ENCODE assay signal across 18 mouse cellular contexts in genomic region chr6:99302662-99303435, GRCm38 (mm10).
DNase-seq lines count a peak whose midpoint lies in the region; ATAC-seq and TF ChIP-seq lines count a peak whose summit lies in the region.
"Had no signal": no experiment of that assay in that cellular context is flagged by ENCODE, and none has a peak within 500 bp of the region (broad histone marks: within the 10 kb centered on the region; RNA-seq: fewer than 3 reads in every experiment).

No protein-coding gene starts in this region.

- no peaks in the 10 kb centered on the region for H3K9me3 ChIP-seq in lung, postnatal 0 days (ENCODE audit: low read length)
- no peaks in the 10 kb centered on the region for H3K9me3 ChIP-seq in MEL (replicated peaks; ENCODE audit: insufficient read depth, low read length)
- H3K9me3 ChIP-seq: forebrain, embryonic 15.5 days; heart, embryonic 12.5 days; hindbrain, embryonic 10.5 days; liver, embryonic 13.5 days; midbrain, embryonic 13.5 days had no signal

- H3K4me1 ChIP-seq in lung, postnatal 0 days (ENCODE audit: insufficient read depth, low read depth, low read length) = no peaks in the 10 kb centered on the region
- peaks cover 0 to 4% of the 10 kb centered on the region in 2 experiments; a peak in 3 of 4 replicates for H3K4me1 ChIP-seq in MEL (ENCODE audit: control insufficient read depth in 1 of 2, insufficient read depth in 2 of 2, low read length in 2 of 2)
- H3K4me1 ChIP-seq: forebrain, embryonic 15.5 days; liver, embryonic 13.5 days; midbrain, embryonic 13.5 days had no signal

- H3K79me2 ChIP-seq in MEL (ENCODE audit: control insufficient read depth, insufficient read depth, low read length, poor library complexity) = no peaks in the 10 kb centered on the region

- 62% methylated on average over 6 of the region's 6 CpGs for WGBS in lung, postnatal 0 days

- TF ChIP-seq POLR2A in MEL (IDR thresholded peaks at IDR 0.05; ENCODE audit: control insufficient read depth in 1 of 2, insufficient read depth in 1 of 2, low read depth in 1 of 2, low read length in 2 of 2, poor library complexity in 1 of 2) = no peak

- TF ChIP-seq CTCF in lung, postnatal 0 days (IDR thresholded peaks at IDR 0.05) = no peak
- TF ChIP-seq CTCF in MEL (IDR thresholded peaks at IDR 0.05 in 2 of 3, conservative IDR thresholded peaks at IDR 0.05 in 1 of 3; ENCODE audit: control insufficient read depth in 1 of 3, insufficient read depth in 1 of 3, low read depth in 2 of 3, low read length in 3 of 3, poor library complexity in 1 of 3, severe bottlenecking in 1 of 3) = no peak
- no peak for TF ChIP-seq CTCF in gastrocnemius, adult 2 months (IDR thresholded peaks at IDR 0.05)

- intact Hi-C loops in gastrocnemius, adult 2 months (cut with DNase I) = no loop called here

- no peak overlapping the region for H3K27ac ChIP-seq in lung, postnatal 0 days (ENCODE audit: low read length)
- H3K27ac ChIP-seq in MEL (ENCODE audit: control insufficient read depth, low read depth, low read length) = no peak overlapping the region
- H3K27ac ChIP-seq in gastrocnemius, adult 2 months = no peak overlapping the region
- H3K27ac ChIP-seq: forebrain, embryonic 15.5 days; hindbrain, embryonic 10.5 days; kidney, postnatal 0 days; liver, embryonic 13.5 days; midbrain, embryonic 13.5 days had no signal

- TF ChIP-seq EP300 in lung, postnatal 0 days (IDR thresholded peaks at IDR 0.05) = no peak
- no peak for TF ChIP-seq EP300 in MEL (IDR thresholded peaks at IDR 0.05; ENCODE audit: low read depth in 1 of 2, low read length in 2 of 2)

- H3K36me3 ChIP-seq in lung, postnatal 0 days (ENCODE audit: insufficient read depth, low read length) = no peaks in the 10 kb centered on the region
- no peaks in the 10 kb centered on the region for H3K36me3 ChIP-seq in MEL (ENCODE audit: control insufficient read depth in 1 of 2, insufficient read depth in 2 of 2, low read length in 2 of 2)
- H3K36me3 ChIP-seq: forebrain, embryonic 15.5 days; heart, embryonic 12.5 days; hindbrain, embryonic 10.5 days; liver, embryonic 13.5 days; midbrain, embryonic 13.5 days had no signal

- no peak; the same call in 1 of the 2 replicates for ATAC-seq in lung, postnatal 0 days
- ATAC-seq in inflammation-experienced regulatory T-cells, adult 6 months = peak; percentile 60
- ATAC-seq: forebrain, embryonic 15.5 days; midbrain, embryonic 13.5 days had no signal

- no peak overlapping the region for H3K4me3 ChIP-seq in lung, postnatal 0 days (ENCODE audit: low read depth, low read length)
- no peak overlapping the region for H3K4me3 ChIP-seq in MEL (ENCODE audit: control insufficient read depth in 1 of 2, insufficient read depth in 1 of 2, low read depth in 2 of 2, low read length in 2 of 2)
- no peak overlapping the region for H3K4me3 ChIP-seq in gastrocnemius, adult 2 months
- H3K4me3 ChIP-seq: erythroblast, embryonic 14.5 days; forebrain, embryonic 15.5 days; heart, embryonic 12.5 days; hindbrain, embryonic 10.5 days; liver, embryonic 13.5 days; midbrain, embryonic 13.5 days had no signal

- H3K27me3 ChIP-seq in lung, postnatal 0 days (replicated peaks; ENCODE audit: insufficient read depth, low read length) = no peaks in the 10 kb centered on the region
- H3K27me3 ChIP-seq in MEL (ENCODE audit: control insufficient read depth in 1 of 2, insufficient read depth in 2 of 2, low read length in 2 of 2) = no peaks in the 10 kb centered on the region
- H3K27me3 ChIP-seq: forebrain, embryonic 15.5 days; heart, embryonic 12.5 days; liver, embryonic 13.5 days; midbrain, embryonic 13.5 days had no signal

- DNase-seq in lung, postnatal 0 days (ENCODE audit: low spot score) = peak; percentile 17
- DNase-seq in lung, postnatal 10 days = no peak
- peak; percentile 36 for DNase-seq in MEL (ENCODE audit: low read depth, low spot score)
- DNase-seq in thymus, postnatal 25 days = peak; percentile 44
- no peak for DNase-seq in urinary bladder, postnatal 14 days (ENCODE audit: low spot score)
- DNase-seq in gastrocnemius, adult 2 months = no peak
- DNase-seq: adrenal gland, adult 2 months; cerebellum, adult 8-10 months; liver, embryonic 13.5 days; lung, postnatal 36 days; right cerebral cortex, adult 18-20 months had no signal

- no peak for TF ChIP-seq RAD21 in MEL (IDR thresholded peaks at IDR 0.05; ENCODE audit: low read depth, low read length)

- H3K9ac ChIP-seq in lung, postnatal 0 days (replicated peaks; ENCODE audit: low read depth) = no peak overlapping the region
- no peak overlapping the region for H3K9ac ChIP-seq in MEL (ENCODE audit: control insufficient read depth, low read depth, low read length, poor library complexity, severe bottlenecking)
- H3K9ac ChIP-seq: forebrain, embryonic 15.5 days; heart, embryonic 12.5 days; liver, embryonic 13.5 days; midbrain, embryonic 13.5 days had no signal

- no peak overlapping the region for H3K4me2 ChIP-seq in lung, postnatal 0 days (replicated peaks; ENCODE audit: low read depth, low read length)
- H3K4me2 ChIP-seq: forebrain, embryonic 15.5 days; heart, embryonic 12.5 days; liver, embryonic 13.5 days; midbrain, embryonic 13.5 days had no signal

TF ChIP-seq in MEL, 35 proteins besides CTCF, POLR2A, EP300 and RAD21:
- TF ChIP-seq TCF12 (IDR thresholded peaks at IDR 0.05; ENCODE audit: low read depth, low read length) (no peak), MAFK (IDR thresholded peaks at IDR 0.05; ENCODE audit: borderline replicate concordance, low read depth, low read length) (no peak), MYC (IDR thresholded peaks at IDR 0.05; ENCODE audit: low read depth, low read length) (no peak), TBP (IDR thresholded peaks at IDR 0.05; ENCODE audit: low read depth, low read length) (no peak), MYB (IDR thresholded peaks at IDR 0.05; ENCODE audit: low read depth, low read length) (no peak), GATA1 (IDR thresholded peaks at IDR 0.05; ENCODE audit: low read depth, low read length) (no peak), TAL1 (IDR thresholded peaks at IDR 0.05; ENCODE audit: low read length) (no peak), ETS1 (IDR thresholded peaks at IDR 0.05; ENCODE audit: low read depth, low read length) (no peak), ZMIZ1 (IDR thresholded peaks at IDR 0.05; ENCODE audit: low read depth, low read length) (no peak), JUND (IDR thresholded peaks at IDR 0.05; ENCODE audit: low read depth, low read length) (no peak), UBTF (IDR thresholded peaks at IDR 0.05; ENCODE audit: borderline replicate concordance, insufficient read depth, low read depth, low read length) (no peak), GABPA (IDR thresholded peaks at IDR 0.05; ENCODE audit: low read depth, low read length) (no peak), E2F4 (IDR thresholded peaks at IDR 0.05; ENCODE audit: borderline replicate concordance, low read depth, low read length) (no peak), SMC3 (IDR thresholded peaks at IDR 0.05; ENCODE audit: low read depth, low read length) (no peak), USF2 (IDR thresholded peaks at IDR 0.05; ENCODE audit: borderline replicate concordance in 1 of 2, insufficient read depth in 1 of 2, low read depth in 1 of 2, low read length in 2 of 2) (no peak)
TF ChIP-seq in MEL: peak in this region for 0.

Comparison
In these comparisons a context has a peak if more than half of its experiments do, and no peak if none do; other contexts are left out.
1. DNase-seq: peak in lung, postnatal 0 days (single experiment), MEL (single experiment) and thymus, postnatal 25 days (single experiment); none in lung, postnatal 10 days (single experiment), urinary bladder, postnatal 14 days (single experiment) and gastrocnemius, adult 2 months (single experiment).